In the genomic region with DNA sequence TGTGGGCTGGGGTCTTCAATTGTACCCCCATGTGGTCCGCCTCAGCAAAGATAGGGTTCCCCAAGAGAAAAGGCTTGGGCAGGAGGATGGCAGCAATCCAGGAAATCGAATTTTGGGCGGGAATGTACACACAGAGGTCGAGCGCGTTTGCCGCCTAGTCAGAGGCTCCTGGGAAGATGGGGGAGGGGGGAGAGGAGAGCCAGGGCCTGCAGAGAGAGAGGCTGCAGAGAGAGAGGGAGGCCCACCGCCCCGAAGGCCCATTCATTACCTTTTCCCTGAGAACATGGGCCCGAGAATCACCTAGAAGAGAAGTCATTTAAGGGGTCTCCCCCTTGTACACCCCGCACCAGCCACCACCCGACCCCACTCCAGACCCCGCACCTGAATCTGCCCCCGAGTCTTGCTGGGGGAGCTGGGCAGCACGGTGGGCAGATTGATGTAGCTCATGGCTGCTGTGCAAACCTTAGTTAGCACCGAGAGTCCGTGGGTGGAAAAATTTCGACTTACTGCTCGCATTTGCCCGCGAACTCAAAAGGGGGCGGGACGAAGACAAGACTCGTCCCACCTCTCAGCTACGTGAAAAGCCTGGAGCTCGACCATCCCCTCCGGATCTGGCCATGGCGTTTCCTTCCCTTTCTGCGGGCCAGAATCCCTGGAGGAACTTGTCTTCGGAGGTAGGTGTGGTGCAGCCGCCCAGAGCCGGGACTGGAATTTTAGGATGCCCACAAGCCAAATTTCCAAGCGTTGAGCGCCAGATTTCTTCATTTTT, we compare ENCODE assay signal across 8 mouse cellular contexts. TPM values are rescaled to one million over a fixed set of nuclear protein-coding genes. Genes with fewer than 3 reads are reported as not detected.
DNase-seq lines count a peak whose midpoint lies in the region; ATAC-seq lines count a peak whose summit lies in the region.

Afmid (plus strand) TSS at position 592 of the 769 bp plus-strand sequence.
Tk1 (minus strand) TSS at position 760 of the 769 bp plus-strand sequence.

- DNase-seq in adrenal gland, adult 2 months, result peak; percentile 77
- DNase-seq in fat pad, adult 2 months (ENCODE audit: extremely low read depth, low read depth, low spot score), result peak; percentile 95
- DNase-seq in heart, postnatal 10 days, result peak; percentile 82 to 83
- DNase-seq in kidney, postnatal 25 days, result peak; percentile 87 to 93
- DNase-seq in spleen, adult 18-20 months, result peak; percentile 38 to 47
- no peak for DNase-seq in layer of hippocampus, adult 9-11 months

- peak; percentile 22 for ATAC-seq in CD4-positive, CD25-positive, alpha-beta regulatory T cell, adult 4 months
- ATAC-seq in megakaryocyte, adult 5-6 weeks (ENCODE audit: poor library complexity, severe bottlenecking), result peak; percentile 52

- intact Hi-C loops in heart, postnatal 10 days (cut with DNase I), result loop anchor here (1.0 to 10.0 kb wide), 3 partner anchors 23 to 351 kb away; partner anchors contain the start of gene Birc5

RNA-seq across cellular contexts. Expression of gene Afmid, which starts in this region (rescaled TPM):
- 10 to 100 TPM; 24.8 to 42.0 TPM for polyA plus RNA-seq in CD4-positive, CD25-positive, alpha-beta regulatory T cell, adult 4 months (2017; shearing (Covaris generic))
- 1 to 10 TPM; 5.5 to 6.8 TPM for total RNA-seq in adrenal gland, adult 2 months (2021)
- 9.3 and 9.6 TPM in 2 replicates for polyA plus RNA-seq in adrenal gland, adult 2 months (2012; rRNA removed)
- total RNA-seq in heart, postnatal 10 days (2021), result 1 to 10 TPM; 7.4 to 10.0 TPM
- 2.4 and 3.0 TPM in 2 replicates for total RNA-seq in megakaryocyte, adult 5-6 weeks (2015)
- 2.8 and 4.7 TPM in 2 replicates for total RNA-seq in megakaryocyte, adult 5-6 weeks (2017)

RNA-seq across cellular contexts. Expression of gene Tk1, which starts in this region (rescaled TPM):
- polyA plus RNA-seq in CD4-positive, CD25-positive, alpha-beta regulatory T cell, adult 4 months (2017; shearing (Covaris generic)), result 10 to 100 TPM; 31.4 to 55.1 TPM
- 1 to 10 TPM; 2.2 to 3.1 TPM for total RNA-seq in adrenal gland, adult 2 months (2021)
- polyA plus RNA-seq in adrenal gland, adult 2 months (2012; rRNA removed), result 8.6 and 10.2 TPM in 2 replicates
- total RNA-seq in heart, postnatal 10 days (2021), result 10 to 100 TPM; 22.9 to 27.9 TPM
- total RNA-seq in megakaryocyte, adult 5-6 weeks (2015), result 126 and 127 TPM in 2 replicates
- 60.0 and 73.7 TPM in 2 replicates for total RNA-seq in megakaryocyte, adult 5-6 weeks (2017)

Comparison
In these comparisons a context has a peak if more than half of its experiments do, and no peak if none do; other contexts are left out.
1. RNA of gene Tk1 (total RNA-seq): 60.0 to 127 TPM in megakaryocyte, adult 5-6 weeks and 22.9 to 27.9 TPM in heart, postnatal 10 days; 2.2 to 3.1 TPM in adrenal gland, adult 2 months; every median in the first group is over 4 times any median in the second.